8 mouse cellular contexts compared by ENCODE assay signal in the genomic region with DNA sequence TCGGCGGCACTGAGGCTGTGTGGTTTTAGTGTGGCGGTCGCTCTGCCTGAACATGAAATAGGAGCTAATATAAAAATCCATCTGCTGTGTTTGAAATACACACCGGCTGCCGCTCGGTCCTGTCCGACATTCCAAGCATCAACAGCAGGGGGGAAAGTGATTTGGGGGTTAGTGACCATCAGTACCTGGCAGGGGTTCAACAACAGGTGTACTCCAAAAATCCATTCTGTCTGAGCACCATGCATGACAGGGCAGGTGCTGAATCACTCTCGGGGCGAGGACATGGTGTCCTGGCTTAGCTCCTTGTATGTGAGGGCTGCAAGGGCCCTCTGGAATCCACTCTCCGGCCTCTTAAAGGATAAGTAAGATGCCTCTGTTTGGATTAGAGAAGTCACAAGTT. TPM values are rescaled to one million over a fixed set of nuclear protein-coding genes. Genes with fewer than 3 reads are reported as not detected.
DNase-seq lines count a peak whose midpoint lies in the region; ATAC-seq and TF ChIP-seq lines count a peak whose summit lies in the region.

No protein-coding gene starts in this region.

- TF ChIP-seq CTCF in cortical plate, adult 2 months (IDR thresholded peaks at IDR 0.05; ENCODE audit: extremely low read depth, insufficient read depth, low read length): no peak
- TF ChIP-seq CTCF in intestine, postnatal 0 days (IDR thresholded peaks at IDR 0.05; ENCODE audit: low read depth): no peak

- peaks cover 9% of the 10 kb centered on the region for H3K4me1 ChIP-seq in heart, embryonic 13.5 days
- H3K4me1 ChIP-seq in cortical plate, adult 2 months (ENCODE audit: control insufficient read depth, insufficient read depth, low read length): no peaks in the 10 kb centered on the region
- no peaks in the 10 kb centered on the region for H3K4me1 ChIP-seq in intestine, postnatal 0 days (replicated peaks; ENCODE audit: control insufficient read depth, insufficient read depth, low read length)
- H3K4me1 ChIP-seq in midbrain, embryonic 14.5 days (ENCODE audit: control insufficient read depth, insufficient read depth, low read length): peaks cover 18% of the 10 kb centered on the region

- H3K27ac ChIP-seq in heart, embryonic 13.5 days (replicated peaks): no peak overlapping the region
- no peak overlapping the region for H3K27ac ChIP-seq in cortical plate, adult 2 months (ENCODE audit: insufficient read depth, low read length)
- no peak overlapping the region for H3K27ac ChIP-seq in intestine, postnatal 0 days (ENCODE audit: low read depth, low read length)
- H3K27ac ChIP-seq in midbrain, embryonic 14.5 days (replicated peaks; ENCODE audit: low read depth, low read length): no peak overlapping the region

- H3K4me2 ChIP-seq in heart, embryonic 13.5 days: peak overlapping the region; percentile 68
- H3K4me2 ChIP-seq in intestine, postnatal 0 days (replicated peaks; ENCODE audit: low read depth): peak overlapping the region; percentile 27
- peak overlapping the region; percentile 53 for H3K4me2 ChIP-seq in midbrain, embryonic 14.5 days (ENCODE audit: low read length)

- H3K4me3 ChIP-seq in heart, embryonic 13.5 days: peak overlapping the region; percentile 40
- 0 out of 2 replicates have a peak overlapping the region, but pooled peaks have one; percentile 4 for H3K4me3 ChIP-seq in cortical plate, adult 2 months (ENCODE audit: insufficient read depth, low read length)
- peak overlapping the region; percentile 7; the same call in 1 of the 2 replicates for H3K4me3 ChIP-seq in intestine, postnatal 0 days (ENCODE audit: low read depth, low read length)
- H3K4me3 ChIP-seq in midbrain, embryonic 14.5 days (replicated peaks; ENCODE audit: low read depth, low read length): peak overlapping the region; percentile 19

- 18% methylated on average over 11 of the region's 11 CpGs for WGBS in heart, embryonic 13.5 days
- 37% methylated on average over 11 of the region's 11 CpGs for WGBS in intestine, postnatal 0 days
- 14% methylated on average over 11 of the region's 11 CpGs for WGBS in midbrain, embryonic 14.5 days

- H3K36me3 ChIP-seq in heart, embryonic 13.5 days: no peaks in the 10 kb centered on the region
- H3K36me3 ChIP-seq in intestine, postnatal 0 days (ENCODE audit: control insufficient read depth, insufficient read depth): no peaks in the 10 kb centered on the region
- no peaks in the 10 kb centered on the region for H3K36me3 ChIP-seq in midbrain, embryonic 14.5 days (ENCODE audit: control insufficient read depth, insufficient read depth, low read length)

- no peak for ATAC-seq in heart, embryonic 13.5 days (ENCODE audit: extremely low read depth, insufficient number of reproducible peaks, low FRiP score, low TSS enrichment)
- ATAC-seq in intestine, postnatal 0 days: no peak
- ATAC-seq in midbrain, embryonic 14.5 days (ENCODE audit: low FRiP score, low TSS enrichment): no peak

- no peaks in the 10 kb centered on the region for H3K9me3 ChIP-seq in heart, embryonic 13.5 days
- no peaks in the 10 kb centered on the region for H3K9me3 ChIP-seq in intestine, postnatal 0 days (ENCODE audit: control insufficient read depth)
- H3K9me3 ChIP-seq in midbrain, embryonic 14.5 days (ENCODE audit: control insufficient read depth, low read length): no peaks in the 10 kb centered on the region

- H3K27me3 ChIP-seq in heart, embryonic 13.5 days (replicated peaks): peaks cover 33% of the 10 kb centered on the region
- H3K27me3 ChIP-seq in intestine, postnatal 0 days (replicated peaks; ENCODE audit: control insufficient read depth, insufficient read depth, low read length): peaks cover 10% of the 10 kb centered on the region; the same call in 1 of the 2 replicates
- no peaks in the 10 kb centered on the region for H3K27me3 ChIP-seq in midbrain, embryonic 14.5 days (ENCODE audit: control insufficient read depth, insufficient read depth, low read length)

- no peak for DNase-seq in heart, postnatal 4 days
- DNase-seq in midbrain, embryonic 14.5 days: no peak
- no peak for DNase-seq in T-cell, adult 2 months (ENCODE audit: low spot score)
- DNase-seq in thymus, postnatal 0 days (ENCODE audit: low spot score): no peak
- no peak for DNase-seq in gastrocnemius, postnatal 4 days (ENCODE audit: low spot score in 2 of 2)

- peak overlapping the region; percentile 76 for H3K9ac ChIP-seq in heart, embryonic 13.5 days
- H3K9ac ChIP-seq in intestine, postnatal 0 days (ENCODE audit: low read depth, low read length): no peak overlapping the region
- H3K9ac ChIP-seq in midbrain, embryonic 14.5 days (replicated peaks; ENCODE audit: low read length): 0 out of 2 replicates have a peak overlapping the region, but pooled peaks have one; percentile 37

- TF ChIP-seq POLR2A in cortical plate, adult 2 months (IDR thresholded peaks at IDR 0.05; ENCODE audit: extremely low read depth, insufficient read depth, low read length): no peak

RNA-seq across cellular contexts. Expression of gene Snx11, which starts 41.0 kb away (rescaled TPM):
- 10.7 and 11.8 TPM in 2 replicates for polyA plus RNA-seq in heart, embryonic 13.5 days (2015; fragmentation: Nextera tagmentation; extraction: Ambion mirVana)
- 10 to 100 TPM; 15.5 to 18.2 TPM for total RNA-seq in heart, postnatal 4 days (2021)
- 42.9 and 46.0 TPM in 2 replicates for polyA plus RNA-seq in cortical plate, adult 2 months (2012; rRNA removed)
- 12.0 and 15.0 TPM in 2 replicates for polyA plus RNA-seq in intestine, postnatal 0 days (2015; fragmentation: Nextera tagmentation; extraction: Ambion mirVana)
- polyA plus RNA-seq in midbrain, embryonic 14.5 days (2014; fragmentation: Nextera tagmentation; extraction: Ambion mirVana): 25.8 and 29.6 TPM in 2 replicates
- 16.0 and 18.6 TPM in 2 replicates for polyA plus RNA-seq in thymus, postnatal 0 days (2015; fragmentation: Nextera tagmentation; extraction: Ambion mirVana)
- 10 to 100 TPM; 14.0 to 15.3 TPM for total RNA-seq in gastrocnemius, postnatal 4 days (2021)

RNA-seq across cellular contexts. Expression of gene Cbx1, which starts 52.6 kb away (rescaled TPM):
- 53.3 and 56.4 TPM in 2 replicates for polyA plus RNA-seq in heart, embryonic 13.5 days (2015; fragmentation: Nextera tagmentation; extraction: Ambion mirVana)
- 10 to 100 TPM; 69.6 to 72.0 TPM for total RNA-seq in heart, postnatal 4 days (2021)
- 27.1 and 30.1 TPM in 2 replicates for polyA plus RNA-seq in cortical plate, adult 2 months (2012; rRNA removed)
- 39.3 and 41.6 TPM in 2 replicates for polyA plus RNA-seq in intestine, postnatal 0 days (2015; fragmentation: Nextera tagmentation; extraction: Ambion mirVana)
- 73.9 and 76.4 TPM in 2 replicates for polyA plus RNA-seq in midbrain, embryonic 14.5 days (2014; fragmentation: Nextera tagmentation; extraction: Ambion mirVana)
- 129 and 132 TPM in 2 replicates for polyA plus RNA-seq in thymus, postnatal 0 days (2015; fragmentation: Nextera tagmentation; extraction: Ambion mirVana)
- 10 to 100 TPM; 68.9 to 71.8 TPM for total RNA-seq in gastrocnemius, postnatal 4 days (2021)
